Mouse (Mus musculus): ENCODE results near the gene Tns1. TPM values are rescaled to one million over a fixed set of nuclear protein-coding genes. Genes with fewer than 3 reads are reported as not detected.

Tns1 gene
- 54.2 and 67.6 TPM in 2 replicates for polyA plus RNA-seq (2012)

GRCm38 (mm10) chr1:74124021-74124981 is at the start of gene Tns1:
Tns1 (minus strand) TSS chr1:74124449.

DNA sequence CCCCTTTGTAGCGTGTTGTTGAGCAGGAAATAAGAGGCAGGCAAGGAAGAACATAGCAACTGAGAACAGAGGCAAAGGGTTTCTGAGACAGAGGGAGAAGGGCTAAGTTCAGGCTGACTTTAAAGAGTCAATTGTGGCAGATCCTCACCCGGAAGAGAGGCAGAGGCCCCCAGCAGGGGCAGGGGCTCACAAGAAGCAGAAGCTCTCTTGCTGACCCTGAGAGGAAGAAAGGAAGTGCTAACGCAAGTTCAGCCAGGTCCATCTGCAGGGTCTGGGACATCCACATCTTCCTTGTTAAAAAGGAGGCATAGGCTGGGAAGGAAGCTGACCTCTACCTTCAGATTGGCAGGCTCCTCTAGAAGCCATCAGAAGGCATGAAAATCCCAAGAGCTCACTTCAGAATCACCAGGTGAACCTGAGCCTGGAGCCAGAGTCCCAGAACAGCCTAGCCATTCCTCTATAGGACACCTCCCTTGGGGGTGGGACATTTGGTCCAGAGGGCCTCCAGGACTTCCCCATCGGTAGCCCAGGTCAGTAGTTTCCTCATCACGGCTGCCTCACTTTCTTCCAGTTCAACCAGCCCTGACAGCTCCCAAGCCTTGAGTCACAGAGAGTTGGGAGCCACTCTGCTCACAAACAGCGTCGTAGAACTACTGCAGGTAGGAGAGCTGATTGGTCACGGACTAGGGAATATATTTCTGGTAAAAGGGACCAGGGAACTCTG is 29.4 kb upstream of the Tns1 start, which contains the start of gene Cxcr2:
Gene Cxcr2 (plus strand): TSS at position 529 of the 724 bp plus-strand sequence.

GRCm38 (mm10) chr1:74124991-74125552 is 823 bp upstream of the Tns1 start, which contains the start of gene Rufy4:
Rufy4 (plus strand) TSS chr1:74125541.

Other genes starting within 250 kb of the Tns1 start
- 0.47 and 1.1 TPM in 2 replicates for gene Rufy4, start 1.1 kb upstream of the Tns1 start, polyA plus RNA-seq (2012)
- 0.50 and 1.6 TPM in 2 replicates for gene Cxcr2, start 29.5 kb upstream of the Tns1 start, polyA plus RNA-seq (2012)
- gene Cxcr1, start 70.2 kb upstream of the Tns1 start, polyA plus RNA-seq (2012): not detected in 2 replicates
- gene Arpc2, start 111.6 kb upstream of the Tns1 start, polyA plus RNA-seq (2012): 679 and 751 TPM in 2 replicates
- 0.73 and 0.81 TPM in 2 replicates for gene Gpbar1, start 154.1 kb upstream of the Tns1 start, polyA plus RNA-seq (2012)
- gene Aamp, start 160.3 kb upstream of the Tns1 start, polyA plus RNA-seq (2012): 300 and 370 TPM in 2 replicates
- 94.1 and 97.9 TPM in 2 replicates for gene Pnkd, start 160.5 kb upstream of the Tns1 start, polyA plus RNA-seq (2012)
- gene Tmbim1, start 181.2 kb upstream of the Tns1 start, polyA plus RNA-seq (2012): 198 and 265 TPM in 2 replicates
- 0.04 TPM in 1 of 2 replicates, not detected in the other for gene Catip, start 237.7 kb upstream of the Tns1 start, polyA plus RNA-seq (2012)

Data from megakaryocyte-erythroid progenitor cell, adult 5 weeks (primary cell).